Mouse (Mus musculus) spleen, adult 12 weeks (tissue): ENCODE results near the gene Hnrnpf.
"Not testable (repeated sequence)": the region's sequence is repeated elsewhere in the genome, so short reads cannot be mapped to it uniquely, and the experiment has no call there.

ENCODE experiments used
- DNase-seq: peaks from one replicate; pipeline ENCODE4 v3.0.0; 2022; ENCODE audit warnings: low spot score

Gene Hnrnpf

DNA sequence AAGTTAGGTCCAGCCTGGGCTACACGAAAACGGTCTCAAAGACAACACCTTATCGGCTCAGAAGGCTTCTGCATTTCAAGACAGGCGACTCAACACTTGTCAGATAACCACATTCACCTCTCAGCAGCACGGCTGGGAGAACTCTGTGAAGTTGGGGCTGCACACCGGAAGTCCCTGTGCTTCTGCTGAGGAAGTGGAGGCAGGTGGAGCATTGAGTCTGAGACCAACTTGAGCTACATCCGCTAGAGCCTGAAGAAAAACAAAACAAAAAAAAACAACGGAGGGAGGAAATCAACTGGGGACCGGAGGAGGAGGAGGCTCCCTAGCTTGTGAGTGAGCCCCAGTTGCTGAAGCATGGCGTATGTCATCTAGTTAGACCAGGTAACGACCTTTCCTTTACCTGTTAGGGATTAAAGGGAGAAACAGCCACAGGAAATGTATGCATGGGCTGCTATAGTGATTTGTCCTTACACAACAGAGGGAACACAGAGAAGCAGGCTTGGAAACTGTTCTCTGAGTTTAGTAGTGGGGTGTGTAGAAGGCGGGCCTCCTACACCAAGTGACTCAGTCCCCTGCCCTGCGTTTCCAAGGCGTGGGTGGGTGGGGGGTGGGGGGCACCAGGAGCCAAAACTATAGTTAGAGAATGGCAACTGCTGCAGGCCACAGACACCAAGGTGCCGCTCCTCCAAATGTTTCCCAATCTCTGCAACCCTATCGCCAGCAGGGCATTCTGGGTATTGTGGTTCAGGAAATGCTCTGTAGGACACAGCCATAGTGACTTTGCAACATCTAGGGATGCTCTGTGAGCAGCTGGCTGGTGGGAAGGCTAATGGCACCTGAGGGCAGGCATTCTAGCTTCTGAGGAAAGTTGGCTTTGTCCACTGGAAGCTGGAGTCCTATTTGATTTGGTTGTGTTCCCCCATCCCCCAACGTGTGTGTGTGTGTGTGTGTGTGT lies at the start of gene Hnrnpf:
TSS of gene Hnrnpf (plus strand) at position 199 of the 955 bp plus-strand sequence.
- no peak for DNase-seq

DNA sequence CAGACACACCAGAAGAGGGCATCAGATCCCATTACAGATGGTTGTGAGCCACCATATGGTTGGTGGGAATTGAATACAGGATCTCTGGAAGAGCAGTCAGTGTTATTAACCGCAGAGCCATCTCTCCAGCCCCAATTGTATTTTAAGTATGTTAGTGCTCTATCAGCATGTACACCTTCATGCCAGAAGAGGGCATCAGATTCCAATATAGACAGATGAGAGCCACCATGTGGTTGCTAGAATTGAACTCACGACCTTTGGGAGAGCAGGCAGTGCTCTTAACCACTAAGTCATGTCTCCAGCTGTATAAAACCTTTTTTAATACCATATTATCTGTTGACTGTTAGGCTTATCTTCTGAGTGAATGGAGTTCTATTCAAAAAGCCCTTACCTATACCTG lies 48.4 kb upstream of the Hnrnpf start:
- DNase-seq: no peak

GRCm38 (mm10) chr6:117857990-117858389 lies 42.1 kb upstream of the Hnrnpf start:
- DNase-seq: no peak

DNA sequence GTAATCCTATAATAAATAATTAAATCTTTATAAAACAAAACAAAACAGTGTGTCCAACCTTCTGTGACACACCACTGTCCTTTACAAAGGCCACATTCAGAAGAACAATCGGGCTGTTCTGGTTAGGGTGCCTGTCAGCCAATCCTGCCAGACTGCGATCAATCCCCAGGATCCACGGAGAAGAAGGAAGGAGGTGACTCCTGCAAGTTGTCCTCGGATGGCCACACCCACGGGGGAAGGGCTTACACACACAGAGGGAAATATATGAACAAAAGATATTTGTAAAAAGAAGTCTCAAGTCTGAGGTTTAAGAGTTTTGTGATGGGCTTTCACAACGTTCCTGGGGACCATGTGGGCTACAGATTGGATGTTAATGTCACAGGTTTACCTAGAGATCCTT lies 38.3 kb upstream of the Hnrnpf start, which contains the start of gene Zfp239:
TSS of gene Zfp239 (plus strand) at position 253 of the 400 bp plus-strand sequence.
- DNase-seq: no peak

DNA sequence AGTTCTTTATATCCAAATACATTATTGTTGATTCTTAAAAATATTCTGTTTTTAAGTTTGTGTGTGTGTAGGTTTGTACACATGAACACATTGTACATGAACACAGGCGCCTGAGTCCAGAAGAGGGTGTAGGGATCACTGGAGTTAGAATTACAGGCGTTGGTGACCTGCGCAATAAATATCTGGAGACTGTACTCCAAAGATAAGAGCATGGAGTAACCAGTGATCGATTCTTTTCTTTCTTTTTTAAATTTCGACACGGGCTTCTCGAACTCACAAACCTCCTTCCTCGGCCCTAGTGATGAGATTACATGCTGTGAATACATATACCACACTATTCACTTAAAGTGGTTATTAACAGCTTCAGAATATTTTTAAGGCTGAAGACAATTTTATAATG lies 37.7 kb upstream of the Hnrnpf start:
- DNase-seq: no peak

DNA sequence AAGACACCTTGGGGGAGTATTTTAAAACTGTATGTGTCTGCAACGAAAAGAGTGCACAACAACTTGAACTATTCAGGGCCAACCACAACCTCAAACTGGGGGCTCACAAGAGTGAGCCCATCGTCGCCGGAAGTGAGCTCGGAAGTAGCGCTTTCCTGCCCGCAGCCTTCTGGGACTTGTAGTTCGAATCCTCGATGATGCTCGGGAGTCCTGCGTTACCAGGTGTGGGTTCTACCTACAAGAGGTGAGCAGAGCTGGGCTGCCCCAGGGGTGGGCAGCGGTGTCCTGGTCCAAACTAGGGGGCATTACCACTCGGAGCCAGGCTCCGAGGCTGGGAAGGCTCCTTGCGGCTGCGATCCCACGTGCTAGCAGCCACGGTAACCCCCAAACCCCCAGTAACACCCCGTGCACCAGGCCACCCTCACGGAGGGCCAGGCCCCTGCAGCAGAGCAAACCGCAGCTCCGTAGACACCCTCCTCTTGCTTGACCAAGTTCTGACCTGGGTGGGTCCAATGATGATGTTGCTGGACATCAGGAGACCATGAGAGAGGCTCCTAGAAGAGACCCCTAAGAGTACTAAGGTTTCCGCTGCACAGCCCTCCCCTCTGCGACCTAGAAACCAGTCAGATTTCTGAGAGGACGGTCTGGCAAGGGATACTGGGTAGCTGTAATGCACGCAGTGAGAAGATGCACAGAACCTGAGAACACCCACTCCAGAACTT lies 37.1 kb upstream of the Hnrnpf start:
- peak; percentile 46 for DNase-seq

- no peak for DNase-seq
Observed at GRCm38 (mm10) chr6:117863751-117864150, 36.4 kb upstream of the Hnrnpf start.

DNA sequence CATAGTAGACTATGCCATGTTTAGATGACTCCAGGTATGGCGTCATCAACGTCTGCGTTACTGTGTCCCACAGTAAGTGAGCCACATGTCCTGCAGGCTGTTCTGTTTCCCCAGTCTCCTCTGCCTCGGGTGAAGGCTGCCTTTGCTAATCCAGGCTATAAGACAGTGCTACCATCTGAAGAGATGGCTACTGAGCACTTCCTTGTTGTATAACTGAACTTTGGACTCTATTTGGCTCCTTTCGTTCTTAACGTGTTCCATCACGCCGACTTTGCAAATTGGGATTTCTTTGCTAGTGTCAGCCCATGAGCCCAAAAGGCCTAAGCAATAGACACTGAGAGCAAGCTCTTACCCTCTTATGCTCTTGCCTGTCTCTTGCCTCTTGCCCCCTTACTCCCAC lies 31.9 kb upstream of the Hnrnpf start:
- DNase-seq: no peak

- no peak for DNase-seq
Observed at GRCm38 (mm10) chr6:117871034-117871433, 29.1 kb upstream of the Hnrnpf start.

DNA sequence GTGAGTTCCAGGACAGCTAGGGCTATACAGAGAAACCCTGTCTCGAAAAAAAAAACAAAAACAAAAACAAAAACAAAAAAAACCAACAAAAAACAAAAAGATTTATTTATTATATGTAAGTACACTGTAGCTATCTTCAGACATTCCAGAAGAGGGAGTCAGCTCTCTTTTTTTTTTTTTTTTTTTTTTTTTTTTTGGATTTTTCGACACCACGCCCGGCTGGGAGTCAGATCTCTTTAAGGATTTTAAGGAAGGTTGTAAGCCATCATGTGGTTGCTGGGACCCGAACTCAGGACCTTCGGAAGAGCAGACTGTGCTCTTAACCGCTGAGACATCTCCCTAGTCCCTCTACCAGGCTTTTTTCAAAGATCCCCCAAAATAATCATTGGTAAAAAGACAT lies 26.7 kb upstream of the Hnrnpf start:
- DNase-seq: not testable (repeated sequence)

GRCm38 (mm10) chr6:117874621-117875281 lies 25.4 kb upstream of the Hnrnpf start:
- DNase-seq: no peak

- no peak for DNase-seq
Observed at GRCm38 (mm10) chr6:117878700-117879407, 21.3 kb upstream of the Hnrnpf start.

DNA sequence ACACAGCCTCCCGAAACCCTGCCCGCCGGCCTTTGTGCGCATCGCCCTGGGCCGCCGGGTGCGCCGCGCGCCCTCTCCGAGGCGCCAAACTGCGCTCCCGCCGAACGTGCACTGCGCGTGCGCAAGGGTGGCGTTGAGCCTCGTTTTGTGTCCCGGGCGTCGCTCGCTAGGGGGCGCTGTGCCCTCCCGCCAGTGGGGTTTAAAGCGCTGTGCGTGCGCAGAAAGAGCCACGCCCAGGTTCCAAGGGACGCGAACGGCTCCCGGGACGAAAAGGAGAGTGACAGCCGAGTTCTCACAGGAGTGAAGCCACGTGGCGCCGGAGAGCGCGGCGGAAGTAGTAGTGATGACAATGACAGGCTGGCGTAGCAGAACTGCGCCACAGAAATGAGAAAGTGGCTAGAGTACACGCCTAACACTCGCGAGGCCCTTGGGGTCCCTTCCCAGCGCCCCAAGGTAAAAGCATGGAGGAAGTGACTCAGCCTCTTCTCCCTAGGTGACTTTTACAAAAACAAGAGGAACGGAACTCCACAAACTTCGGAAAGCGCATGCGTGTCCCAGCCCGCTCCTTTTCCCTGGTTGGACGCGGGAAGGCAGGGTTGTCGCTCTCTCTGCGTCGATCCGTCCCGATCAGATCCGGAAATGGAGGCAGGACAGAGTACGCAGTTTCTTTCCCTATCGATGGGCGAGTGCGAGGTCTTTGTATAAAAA lies 20.6 kb upstream of the Hnrnpf start:
- DNase-seq: peak; percentile 100

- no peak for DNase-seq
Observed at GRCm38 (mm10) chr6:117880394-117880838, 19.7 kb upstream of the Hnrnpf start.

DNA sequence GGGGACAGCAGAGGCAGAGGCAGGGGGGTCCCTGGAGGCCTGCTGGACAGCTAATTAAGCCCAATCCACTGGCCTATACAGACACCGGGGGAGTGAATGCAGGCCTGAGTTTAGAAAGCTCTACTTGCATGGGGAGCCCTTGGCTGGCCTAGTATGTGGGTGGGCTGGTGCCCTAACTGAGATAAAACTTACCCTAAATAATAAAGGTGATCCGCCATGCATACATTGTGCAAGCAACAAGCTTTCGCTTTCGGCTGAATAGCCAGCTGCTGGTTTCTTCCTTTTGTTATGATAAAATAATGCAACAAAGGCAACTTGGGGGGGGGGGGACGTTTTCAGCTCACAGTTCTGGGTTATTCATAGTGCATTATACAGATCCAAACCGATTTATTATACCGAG lies 18.9 kb upstream of the Hnrnpf start:
- no peak for DNase-seq

- DNase-seq: no peak
Observed at GRCm38 (mm10) chr6:117881997-117882396, 18.1 kb upstream of the Hnrnpf start.

GRCm38 (mm10) chr6:117885943-117886342 lies 14.2 kb upstream of the Hnrnpf start:
- DNase-seq: no peak

DNA sequence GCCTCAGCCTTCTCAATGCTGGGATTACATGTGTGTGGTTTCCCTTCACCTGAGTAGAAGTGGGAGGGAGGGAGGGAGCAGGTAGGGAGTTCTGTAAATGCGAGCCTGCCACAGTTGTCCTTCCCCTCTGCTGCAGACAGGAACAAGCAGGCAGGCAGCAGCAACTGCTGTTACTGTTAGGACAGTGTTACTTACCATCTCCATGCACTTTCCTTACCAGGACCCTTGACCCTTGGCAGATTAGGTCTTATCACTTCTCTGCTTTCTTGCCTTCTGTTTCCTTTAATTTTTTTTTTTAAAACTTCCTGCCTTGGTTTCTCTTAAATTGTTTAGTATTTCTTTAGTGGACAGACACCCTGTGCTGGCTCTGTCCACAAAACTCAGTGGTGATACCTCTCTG lies 12.1 kb upstream of the Hnrnpf start:
- no peak for DNase-seq

GRCm38 (mm10) chr6:117888642-117889096 lies 11.5 kb upstream of the Hnrnpf start:
- peak; percentile 43 for DNase-seq

- no peak for DNase-seq
Observed at GRCm38 (mm10) chr6:117890257-117890656, 9.9 kb upstream of the Hnrnpf start.
